Mouse (Mus musculus) mature B cell (primary cell): ENCODE measurements around the gene Srp68.
"Not testable (repeated sequence)": the region's sequence is repeated elsewhere in the genome, so short reads cannot be mapped to it uniquely, and the experiment has no call there.

Source experiments
- in situ Hi-C: fragments of 300-500 bp; cut with MboI; formaldehyde crosslinking; loops from 2 replicates; pipeline ENCODE4 v1.14.3; 2019

Gene Srp68

DNA sequence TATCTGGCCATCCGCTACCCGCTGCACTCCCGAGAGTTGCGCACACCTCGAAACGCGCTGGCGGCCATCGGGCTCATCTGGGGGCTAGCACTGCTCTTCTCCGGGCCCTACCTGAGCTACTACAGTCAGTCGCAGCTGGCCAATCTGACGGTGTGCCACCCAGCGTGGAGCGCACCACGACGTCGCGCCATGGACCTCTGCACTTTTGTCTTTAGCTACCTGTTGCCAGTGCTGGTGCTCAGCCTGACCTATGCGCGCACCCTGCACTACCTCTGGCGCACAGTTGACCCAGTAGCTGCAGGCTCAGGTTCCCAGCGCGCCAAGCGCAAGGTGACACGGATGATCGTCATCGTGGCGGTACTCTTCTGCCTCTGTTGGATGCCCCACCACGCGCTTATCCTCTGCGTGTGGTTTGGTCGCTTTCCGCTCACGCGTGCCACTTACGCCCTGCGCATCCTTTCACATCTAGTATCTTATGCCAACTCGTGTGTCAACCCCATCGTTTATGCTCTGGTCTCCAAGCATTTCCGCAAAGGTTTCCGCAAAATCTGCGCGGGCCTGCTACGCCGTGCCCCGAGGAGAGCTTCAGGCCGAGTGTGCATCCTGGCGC, 9.0 kb upstream of the Srp68 start:
- in situ Hi-C loops: no loop called here

DNA sequence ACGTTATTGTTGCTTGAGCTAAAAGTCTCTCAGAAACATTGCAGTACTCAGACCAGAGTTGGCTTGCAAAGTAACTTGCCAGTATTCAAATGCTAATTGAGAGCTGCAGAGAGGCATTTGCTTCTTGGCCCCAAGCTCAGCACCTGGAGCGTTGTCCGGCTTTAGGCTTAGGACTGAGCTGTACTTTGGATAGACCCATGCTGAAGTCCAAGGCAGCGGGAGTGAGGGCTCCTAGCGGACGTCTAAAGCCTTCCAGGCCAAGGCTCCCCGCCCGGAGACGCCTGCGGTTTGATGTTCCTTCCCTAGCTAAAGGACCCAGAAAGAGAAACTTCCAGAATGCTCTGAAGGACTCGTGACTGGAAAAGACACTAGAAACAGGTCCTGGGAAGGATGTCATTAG, 8.1 kb upstream of the Srp68 start:
- in situ Hi-C loops: no loop called here

DNA sequence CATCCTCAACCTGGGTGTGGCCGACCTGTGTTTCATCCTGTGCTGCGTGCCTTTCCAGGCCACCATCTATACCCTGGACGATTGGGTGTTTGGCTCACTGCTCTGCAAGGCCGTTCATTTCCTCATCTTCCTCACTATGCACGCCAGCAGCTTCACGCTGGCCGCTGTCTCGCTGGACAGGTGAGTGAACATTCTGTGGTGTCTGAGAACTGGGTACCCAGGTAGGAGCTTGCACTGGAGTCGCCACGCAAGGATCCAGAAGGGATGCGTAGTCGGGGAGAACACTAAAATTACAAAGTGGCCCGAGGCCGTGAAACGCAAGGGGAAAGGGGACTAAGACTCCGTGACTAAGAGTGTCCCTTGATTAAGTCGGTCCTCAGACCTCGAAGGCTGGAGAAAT, 7.7 kb upstream of the Srp68 start:
- in situ Hi-C loops: no loop called here

DNA sequence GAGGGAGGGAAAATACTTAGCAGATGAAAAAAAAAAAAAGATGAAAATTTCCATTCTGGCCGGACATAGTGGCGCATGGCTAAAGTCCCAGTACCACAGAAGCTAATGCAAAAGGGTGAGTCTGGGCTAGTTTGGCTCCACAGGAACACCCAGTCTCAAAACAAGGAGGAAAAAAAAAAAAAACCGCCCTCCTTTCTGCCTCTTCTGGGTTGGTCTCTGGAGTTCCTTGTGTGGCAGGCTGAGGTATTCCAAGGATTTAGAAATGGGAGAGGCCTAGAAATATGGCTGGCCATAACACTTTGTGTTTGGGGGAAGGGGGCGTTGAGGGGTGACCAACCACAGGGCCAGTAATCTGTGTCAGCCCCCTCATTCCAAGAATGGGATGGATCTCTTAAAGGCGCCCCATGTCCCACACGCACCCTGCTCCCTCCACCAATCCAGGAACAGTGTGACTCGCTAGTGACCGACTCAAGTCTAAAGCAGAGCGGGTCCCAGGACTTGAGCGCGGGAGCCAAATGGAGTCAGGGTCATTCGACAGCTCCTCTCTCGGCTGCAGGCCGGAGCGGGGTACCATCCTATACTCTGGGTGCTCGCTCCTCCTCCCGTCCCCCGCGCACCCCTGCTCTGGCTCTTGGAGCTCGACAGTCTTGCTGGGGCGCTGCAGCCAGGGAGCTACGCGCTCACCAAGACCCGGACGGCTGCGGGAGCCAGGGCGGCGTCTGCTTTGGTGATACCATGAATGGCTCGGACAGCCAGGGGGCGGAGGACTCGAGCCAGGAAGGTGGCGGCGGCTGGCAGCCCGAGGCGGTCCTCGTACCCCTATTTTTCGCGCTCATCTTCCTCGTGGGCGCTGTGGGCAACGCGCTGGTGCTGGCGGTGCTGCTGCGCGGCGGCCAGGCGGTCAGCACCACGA, 7.0 kb upstream of the Srp68 start, which contains the start of gene Galr2:
Gene Galr2 (plus strand): TSS at position 189 of the 913 bp plus-strand sequence.
- in situ Hi-C loops: no loop called here

DNA sequence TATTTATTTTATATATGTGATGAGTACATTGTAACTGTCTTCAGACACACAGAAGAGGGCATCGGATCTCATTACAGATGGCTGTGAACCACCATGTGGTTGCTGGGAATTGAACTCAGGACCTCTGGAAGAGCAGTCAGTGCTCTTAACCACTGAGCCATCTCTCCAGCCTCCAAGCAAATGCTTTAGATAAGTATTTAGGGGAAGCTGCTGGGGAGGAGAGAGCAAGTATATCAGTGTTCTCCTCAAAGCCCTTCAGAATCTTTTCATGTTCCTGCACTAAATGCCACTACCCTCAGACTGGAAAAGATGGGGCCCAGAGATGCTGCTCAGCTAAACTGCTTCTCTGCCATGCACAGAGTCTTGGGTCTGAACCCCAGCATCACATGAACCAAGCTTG, 3.2 kb upstream of the Srp68 start:
- in situ Hi-C loops: not testable (repeated sequence)

DNA sequence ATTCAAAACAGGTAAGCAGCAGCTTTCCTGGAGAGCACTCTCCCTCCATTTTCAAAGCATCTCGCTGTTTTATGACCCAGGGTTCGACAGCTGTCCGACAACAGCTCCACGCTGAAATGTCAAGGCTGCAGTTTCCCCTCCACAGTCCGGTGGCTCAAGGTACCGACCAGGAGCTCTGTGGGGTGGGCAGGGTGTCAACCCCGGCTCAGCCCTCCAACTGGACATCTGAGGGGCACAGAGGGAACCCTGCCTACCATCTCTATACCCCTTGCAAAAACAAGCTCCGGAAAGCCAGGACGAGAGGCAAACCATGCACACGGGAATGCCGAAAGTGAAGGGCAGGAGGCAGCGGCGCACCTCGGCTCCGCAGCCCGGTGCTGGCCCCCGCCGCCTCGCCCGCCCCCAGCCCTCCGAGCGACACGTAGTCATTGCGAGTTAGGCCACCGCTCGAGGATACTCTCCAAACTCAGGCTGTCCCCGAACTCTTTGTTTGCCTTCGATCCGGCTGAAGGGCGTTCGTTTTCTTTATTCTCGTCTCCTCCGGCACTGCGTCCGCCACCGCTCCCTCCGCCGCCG, 460 bp downstream of the Srp68 start:
- in situ Hi-C loops: no loop called here

DNA sequence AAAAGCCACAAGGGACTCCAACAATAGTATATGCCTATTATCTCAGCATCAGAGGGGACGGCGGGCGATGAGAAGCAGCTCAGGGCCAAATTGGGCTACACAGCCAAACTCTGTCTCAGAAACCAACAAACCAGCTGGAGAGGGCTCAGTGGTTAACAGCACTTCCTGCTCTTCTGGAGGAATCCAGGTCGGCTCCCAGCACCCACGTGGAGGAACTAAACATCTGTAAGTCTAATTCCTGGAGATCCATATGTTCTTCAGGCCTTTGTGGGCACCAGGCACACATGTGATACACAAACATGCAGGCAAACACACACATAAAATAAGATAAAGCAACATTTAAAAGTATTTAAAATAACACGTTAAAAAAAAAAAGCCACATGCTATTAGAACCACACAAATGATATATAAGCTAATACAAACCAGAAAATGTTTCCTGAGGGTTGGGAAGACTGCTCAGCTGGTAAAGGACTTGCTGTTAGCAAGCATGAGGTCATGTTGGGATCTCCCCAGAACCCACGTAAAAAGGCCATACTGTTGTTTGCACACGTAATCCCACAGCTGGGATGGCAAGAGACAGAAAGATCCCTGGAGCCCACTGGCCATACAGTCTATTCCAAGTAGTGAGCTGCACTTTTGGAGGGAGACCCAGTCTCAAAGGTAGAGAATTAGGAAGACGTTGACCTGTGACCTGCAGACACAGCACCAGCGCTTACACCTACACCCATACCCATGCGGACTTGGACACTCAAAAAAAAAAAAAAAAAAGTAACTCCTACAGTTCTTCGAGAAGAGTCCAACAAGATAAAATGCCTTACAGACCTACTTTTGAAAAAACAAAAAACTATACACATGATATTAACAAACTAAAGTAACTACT, 1.2 kb downstream of the Srp68 start:
- in situ Hi-C loops: no loop called here

DNA sequence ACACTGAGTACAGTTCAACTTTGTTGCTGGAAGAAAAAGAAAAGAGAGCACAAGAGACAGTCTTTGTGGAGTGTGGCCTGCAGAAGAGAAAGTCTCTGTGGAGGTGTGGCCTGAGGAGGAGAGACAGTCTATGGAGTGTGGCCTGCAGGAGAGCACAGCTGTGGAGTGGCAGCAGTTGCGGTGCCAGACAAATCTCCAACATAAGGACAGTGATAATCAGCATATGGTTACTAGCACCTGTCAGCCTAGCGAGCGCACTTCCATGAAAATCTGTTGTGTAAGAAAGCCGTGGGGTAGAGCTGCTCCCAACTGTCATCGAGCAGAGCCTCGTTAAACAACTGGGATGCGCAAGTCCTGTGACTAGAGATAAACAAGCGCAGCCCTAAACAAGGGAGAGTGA, 4.5 kb downstream of the Srp68 start:
- in situ Hi-C loops: no loop called here

DNA sequence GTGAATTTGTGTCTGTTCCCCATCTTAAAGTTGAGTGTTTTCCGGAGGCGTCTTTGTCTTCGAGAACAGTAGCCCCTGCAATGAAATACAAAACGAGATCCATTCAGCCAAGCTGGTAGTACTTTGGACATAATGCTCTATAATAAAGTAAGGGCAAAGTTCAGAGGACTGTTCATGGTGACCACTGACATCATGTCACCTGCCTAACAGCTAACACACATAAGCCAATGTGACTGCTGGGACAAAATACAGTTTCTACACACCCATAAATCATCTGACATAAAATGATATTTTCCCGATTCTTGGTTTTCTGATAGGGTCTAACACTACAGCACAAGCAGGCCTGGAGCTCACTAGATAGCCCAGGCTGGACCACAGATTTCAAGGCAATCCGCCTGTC, 5.7 kb downstream of the Srp68 start:
- in situ Hi-C loops: no loop called here

DNA sequence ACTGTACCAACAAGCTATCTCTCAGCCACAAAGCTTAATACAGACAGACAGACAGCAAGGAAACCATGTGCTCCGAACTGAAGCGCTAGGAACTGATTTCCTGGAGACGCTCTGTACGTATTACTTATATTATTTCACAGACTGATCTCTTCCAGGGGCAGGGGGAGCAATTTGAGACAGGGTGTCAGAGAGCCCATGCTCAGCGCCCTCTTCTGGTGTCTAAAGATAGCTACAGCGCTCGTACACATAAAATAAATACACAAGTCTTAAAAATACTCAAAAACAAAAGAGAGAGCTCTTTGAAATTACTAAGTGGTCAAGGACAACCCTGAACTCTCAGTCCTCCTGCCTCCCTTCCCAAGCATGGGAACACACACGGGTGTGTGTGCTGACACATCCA, 6.4 kb downstream of the Srp68 start:
- in situ Hi-C loops: no loop called here

DNA sequence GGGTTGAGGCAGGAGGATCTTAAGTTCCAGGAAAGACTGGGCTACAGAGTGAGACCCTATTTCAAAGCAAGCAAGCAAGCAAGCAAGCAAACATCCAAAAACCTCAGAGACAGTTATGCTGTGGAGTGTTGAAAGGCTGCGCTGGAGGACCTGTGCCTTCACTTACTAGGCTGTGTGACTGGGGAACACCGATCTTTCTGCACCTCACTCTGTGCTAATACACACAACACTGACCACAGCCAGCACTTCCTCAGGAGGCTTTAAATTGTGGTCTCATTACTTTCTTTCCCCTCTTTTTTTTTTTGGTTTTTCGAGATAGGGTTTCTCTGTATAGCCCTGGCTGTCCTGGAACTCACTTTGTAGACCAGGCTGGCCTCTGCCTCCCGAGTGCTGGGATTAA, 8.2 kb downstream of the Srp68 start:
- in situ Hi-C loops: no loop called here

DNA sequence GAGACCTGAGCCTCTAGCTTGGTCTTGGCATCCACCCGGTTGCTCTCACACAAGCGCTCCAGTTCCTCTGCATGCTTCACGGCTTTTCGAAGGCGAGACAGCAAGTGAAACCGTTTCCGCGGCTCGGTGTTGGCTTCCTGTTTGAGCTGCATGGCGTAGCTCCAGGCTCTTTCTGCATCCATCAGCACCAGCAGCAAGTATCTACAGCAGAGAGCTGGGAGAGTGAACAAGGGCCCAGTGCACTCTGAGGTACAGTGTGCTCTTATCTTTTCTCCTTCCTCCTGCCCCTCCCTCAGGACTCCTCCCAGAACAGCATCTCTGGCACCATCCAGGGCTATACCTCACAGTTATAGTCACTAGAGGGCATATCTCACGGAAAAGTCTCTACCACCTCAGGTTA, 8.7 kb downstream of the Srp68 start:
- in situ Hi-C loops: no loop called here

DNA sequence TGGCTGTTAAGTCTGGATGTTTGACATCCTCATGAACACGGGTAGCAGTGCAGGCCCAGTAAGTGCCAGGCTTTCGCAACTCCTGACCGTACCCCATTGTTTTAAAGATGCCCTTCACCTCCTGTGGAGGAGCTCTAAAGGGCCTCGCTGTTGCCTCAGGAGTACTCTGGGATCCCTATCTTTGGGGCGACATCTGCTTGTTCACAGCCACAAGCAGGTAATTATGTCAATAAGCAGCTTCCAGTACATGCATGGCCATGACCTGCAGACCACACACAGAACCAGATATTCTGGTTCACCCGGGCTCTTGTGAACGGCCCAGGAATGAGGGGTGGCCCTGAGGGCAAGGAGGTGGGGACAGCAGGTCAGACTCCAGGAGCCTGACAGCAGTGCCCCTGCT, 13.8 kb downstream of the Srp68 start:
- in situ Hi-C loops: no loop called here

DNA sequence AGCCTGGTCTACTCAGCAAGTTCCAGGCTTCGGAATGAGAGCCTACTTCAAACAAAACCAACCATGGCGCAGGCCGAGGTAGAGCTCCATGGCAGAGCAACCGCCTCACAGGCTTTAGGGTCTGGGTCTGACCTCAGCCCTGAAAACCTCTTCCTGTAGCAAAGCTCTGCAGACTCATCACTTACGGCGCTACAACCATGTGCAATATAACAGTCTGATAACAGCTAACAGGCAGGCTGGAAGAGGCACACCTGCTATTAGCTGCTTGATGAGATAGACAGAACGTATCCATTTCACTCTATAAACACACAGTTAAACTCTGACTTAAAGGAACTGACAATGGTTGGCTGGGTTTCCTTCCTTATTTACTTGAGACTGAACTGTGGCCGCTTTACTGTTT, 14.6 kb downstream of the Srp68 start:
- in situ Hi-C loops: no loop called here

DNA sequence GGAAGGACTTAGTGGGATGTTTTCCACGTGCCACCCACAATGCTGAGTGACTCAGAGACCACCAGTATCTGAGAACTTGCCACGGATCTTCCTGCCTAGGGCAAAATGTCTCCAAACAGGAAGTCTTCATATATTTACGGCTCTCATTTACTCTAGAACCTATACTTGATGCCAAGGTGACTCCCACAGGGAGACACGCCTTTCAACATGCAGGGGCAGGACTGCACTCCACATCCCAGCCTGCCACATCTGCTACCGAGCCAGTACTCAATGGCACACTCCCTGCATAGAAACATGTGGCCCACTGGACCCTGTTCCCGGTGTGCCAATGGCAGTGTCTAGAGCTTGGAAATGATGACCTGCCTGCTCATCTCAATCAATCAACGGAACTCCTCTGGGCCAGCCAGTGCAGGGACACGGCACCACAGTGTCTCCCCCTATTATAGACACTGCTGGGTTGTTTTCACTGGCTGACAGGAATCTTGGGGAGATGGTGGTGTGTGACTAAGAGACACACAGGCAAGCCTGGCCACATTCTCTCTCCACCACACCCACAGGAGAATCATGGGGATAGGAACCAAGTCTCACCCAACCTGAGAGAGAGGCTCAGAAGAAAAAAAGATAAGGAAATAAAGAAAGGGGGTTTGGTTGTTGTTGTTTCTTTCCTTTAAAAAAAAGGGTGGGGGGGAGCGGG, 17.9 kb downstream of the Srp68 start:
- in situ Hi-C loops: no loop called here

DNA sequence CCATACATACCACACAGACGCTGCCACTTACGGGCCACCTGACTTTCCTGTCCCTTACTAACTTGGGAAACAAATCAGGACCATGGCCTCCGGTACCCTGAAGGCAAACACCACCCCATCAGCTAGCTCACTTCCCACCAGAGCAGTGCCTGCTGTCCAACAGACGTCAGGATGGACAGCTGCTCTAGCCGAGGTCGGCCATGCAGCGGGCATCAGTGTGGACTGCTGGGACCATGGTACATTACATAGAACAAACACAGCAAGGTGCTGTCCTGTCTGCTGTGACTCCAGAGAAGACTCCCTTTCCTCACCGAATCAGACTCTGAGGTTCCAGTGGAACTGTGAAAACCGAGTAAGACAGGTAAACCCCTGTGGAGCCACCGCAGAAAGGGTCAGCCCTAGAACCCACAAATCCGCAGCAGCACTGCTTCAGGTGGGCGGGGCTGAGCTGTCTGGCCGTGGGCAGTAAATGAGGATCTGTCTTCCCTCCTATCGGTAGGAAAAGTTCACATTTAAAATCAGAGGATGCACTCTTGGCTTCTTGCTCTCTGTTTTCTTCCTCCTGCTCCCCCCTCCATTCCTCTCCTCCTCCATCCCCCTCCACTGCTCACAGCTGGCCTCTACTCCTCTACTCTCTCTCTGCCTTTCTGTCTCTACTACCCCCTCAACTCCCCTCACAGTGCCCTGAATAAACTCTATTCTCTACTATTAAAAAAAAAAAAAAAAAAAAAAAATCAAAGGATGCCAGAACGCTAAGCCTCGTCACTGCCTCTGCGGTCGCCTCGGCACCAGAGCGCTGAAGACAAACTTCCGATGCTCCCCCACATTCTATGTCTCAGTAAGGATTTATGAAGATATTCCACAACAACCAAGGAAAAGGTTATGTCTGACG, 18.7 kb downstream of the Srp68 start:
- in situ Hi-C loops: no loop called here

DNA sequence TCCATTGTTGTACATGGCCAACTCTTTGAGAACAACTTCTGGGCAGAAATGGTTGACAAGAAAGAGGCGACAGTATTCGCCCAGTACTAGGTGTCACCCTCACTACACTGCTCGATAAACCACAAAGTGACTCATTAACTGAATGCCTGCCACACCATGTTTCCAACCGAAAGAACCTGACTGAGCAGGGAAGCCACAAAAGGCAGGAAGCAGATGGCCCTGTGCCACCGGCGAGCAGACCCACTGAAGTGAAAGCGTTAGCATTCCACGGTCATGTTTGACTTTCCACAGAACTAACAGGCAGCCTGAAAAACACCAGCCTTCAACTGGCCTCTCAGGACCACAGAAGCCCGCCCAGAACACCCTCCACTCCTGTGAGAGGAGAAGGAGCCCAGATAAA, 19.4 kb downstream of the Srp68 start:
- in situ Hi-C loops: no loop called here

DNA sequence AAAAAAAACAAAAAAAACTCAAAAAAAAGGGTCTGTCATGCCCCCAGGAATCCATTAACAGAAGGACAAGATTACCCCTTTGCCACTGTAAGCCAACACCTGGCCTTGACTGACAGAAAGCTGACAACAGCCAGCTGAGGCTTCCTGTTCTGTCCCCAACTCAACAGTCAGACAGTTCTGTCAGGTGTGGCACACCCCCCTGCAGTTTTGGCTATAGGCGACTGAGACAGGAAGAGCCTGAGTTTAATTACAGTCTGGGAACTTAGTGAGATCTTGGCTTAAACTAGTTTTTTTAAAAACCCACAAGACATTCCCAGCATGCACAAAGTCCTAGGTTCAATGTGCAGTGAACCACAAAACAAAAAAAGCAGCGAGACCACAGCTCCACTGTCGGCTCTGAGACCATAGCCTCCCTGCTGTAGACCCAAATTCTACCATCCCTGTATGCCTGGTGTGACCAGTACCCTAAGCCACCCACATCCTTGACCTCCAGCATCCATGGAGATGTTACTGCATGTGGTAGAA, 20.9 kb downstream of the Srp68 start:
- in situ Hi-C loops: no loop called here

DNA sequence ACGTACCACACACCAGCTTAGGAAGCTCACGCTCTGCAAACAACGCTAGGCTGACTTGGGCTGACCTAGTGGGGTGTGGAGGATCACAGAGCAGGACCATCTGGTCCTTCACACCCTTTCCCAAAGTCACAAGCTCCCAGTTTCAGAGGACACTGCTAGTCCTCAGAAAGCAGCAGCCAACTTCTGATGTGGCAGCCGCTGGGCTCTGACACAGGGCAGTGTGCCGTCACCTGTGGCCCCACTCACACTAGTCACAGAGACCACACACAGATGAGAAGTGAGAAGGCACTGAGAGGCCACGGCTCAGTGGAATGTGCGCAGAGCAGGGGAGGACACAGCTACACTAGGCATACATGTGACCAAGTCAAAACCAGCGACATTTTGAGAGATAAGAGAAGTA, 23.1 kb downstream of the Srp68 start:
- in situ Hi-C loops: no loop called here

DNA sequence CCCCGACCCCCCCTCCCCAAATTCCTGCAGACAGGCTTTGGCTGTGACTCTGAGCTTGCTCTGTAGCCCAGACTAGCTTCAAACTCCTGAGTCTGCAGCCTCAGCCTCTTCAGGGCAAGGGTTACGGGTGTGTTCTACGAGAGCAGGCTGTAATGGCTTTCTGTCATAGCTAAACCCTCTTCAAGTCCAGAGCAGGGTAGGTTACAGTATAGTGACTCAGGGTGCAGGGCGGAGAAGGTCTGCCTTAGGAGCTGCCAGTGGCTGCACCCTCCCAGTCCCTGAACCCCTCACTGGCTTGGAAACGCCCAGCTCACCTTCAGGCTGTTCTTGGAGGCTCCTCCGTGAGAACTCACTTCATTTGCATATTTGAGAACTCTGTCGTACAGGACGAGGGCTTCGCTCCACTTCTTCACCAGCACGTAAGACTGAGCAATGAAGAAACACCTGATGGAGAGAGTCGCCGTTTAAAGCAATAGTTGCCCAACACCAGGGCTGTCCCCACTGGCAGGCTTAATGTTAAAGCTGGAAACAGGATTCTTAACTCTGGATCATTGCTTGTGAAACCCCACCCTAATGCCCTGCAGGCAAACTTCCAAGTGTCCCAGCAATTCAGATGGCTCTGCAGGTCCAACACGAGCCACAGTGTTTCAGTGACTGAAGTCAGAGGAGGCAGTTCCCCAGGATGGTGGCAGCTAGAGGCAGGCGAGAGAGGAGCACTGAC, 26.4 kb downstream of the Srp68 start:
- in situ Hi-C loops: no loop called here
